Mouse (Mus musculus): ENCODE measurements around the gene Mvd. TPM values are rescaled to one million over a fixed set of nuclear protein-coding genes. Genes with fewer than 3 reads are reported as not detected.

Mvd gene
- polyA plus RNA-seq, 1 experiment from 2014 or later = 36.5 TPM

DNA sequence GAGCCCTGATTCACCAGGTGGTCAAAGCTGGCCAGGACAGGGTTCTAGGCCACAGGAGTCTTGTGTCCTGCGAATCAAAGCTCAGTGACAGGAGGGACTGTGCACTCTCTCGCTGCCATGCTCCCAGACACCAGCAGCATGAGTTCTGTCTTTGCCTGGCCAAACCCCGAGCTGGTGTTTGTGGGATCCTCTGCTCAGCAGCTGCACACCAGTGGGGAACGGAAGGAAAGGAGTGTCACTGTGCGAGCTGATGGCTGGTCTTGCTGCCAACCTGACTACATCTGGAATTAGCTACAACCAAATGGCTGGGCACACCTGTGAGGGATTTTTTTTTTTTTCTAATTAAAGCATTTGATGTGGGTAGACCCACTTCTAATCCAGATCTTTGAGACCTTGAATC lies 27.5 kb upstream of the Mvd start:
- H3K4me1 ChIP-seq (replicated peaks; ENCODE audit: control insufficient read depth, insufficient read depth, low read length) = peaks cover 12% of the 10 kb centered on the region
- H3K27ac ChIP-seq (ENCODE audit: low read depth, low read length) = no peak overlapping the region; the same call in 1 of the 2 replicates
- H3K9me3 ChIP-seq (ENCODE audit: control insufficient read depth, low read length) = no peaks in the 10 kb centered on the region
- no peak overlapping the region for H3K9ac ChIP-seq (ENCODE audit: low read depth, low read length)
- no peak overlapping the region for H3K4me2 ChIP-seq
- H3K4me3 ChIP-seq (ENCODE audit: low read depth, low read length) = no peak overlapping the region
- peaks cover 9% of the 10 kb centered on the region; the same call in 1 of the 2 replicates for H3K36me3 ChIP-seq (ENCODE audit: control insufficient read depth, insufficient read depth, low read length)
- no peak for DNase-seq (ENCODE audit: low spot score)
- no peak for ATAC-seq (replicated peaks; ENCODE audit: low FRiP score)
- no peaks in the 10 kb centered on the region for H3K27me3 ChIP-seq (replicated peaks; ENCODE audit: control insufficient read depth, insufficient read depth, low read length)
- 80% methylated on average over 5 of the region's 5 CpGs for WGBS

DNA sequence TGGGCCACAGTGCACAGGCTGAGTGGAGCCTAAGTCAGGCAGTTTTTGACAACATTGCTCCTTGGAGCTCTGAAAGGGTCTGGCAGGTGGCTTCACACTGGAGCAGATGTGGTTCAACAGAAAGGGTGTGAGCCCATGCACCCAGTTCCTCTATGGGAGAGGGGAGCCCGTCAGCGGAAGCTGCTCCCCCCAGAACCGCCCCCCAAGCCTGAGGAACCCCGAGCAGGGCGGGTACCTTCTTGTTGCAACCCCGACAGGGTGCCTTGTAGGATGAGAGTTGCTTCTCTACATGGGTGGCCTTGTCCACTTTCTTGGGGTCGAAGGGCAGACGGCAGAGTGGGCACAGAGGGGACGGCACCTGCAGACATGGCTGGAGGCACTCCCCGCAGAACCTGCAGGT lies 26.7 kb upstream of the Mvd start:
- DNase-seq (ENCODE audit: low spot score) = no peak
- no peak overlapping the region for H3K4me3 ChIP-seq (ENCODE audit: low read depth, low read length)
- 88% methylated on average over 10 of the region's 10 CpGs for WGBS
- peaks cover 9% of the 10 kb centered on the region; the same call in 1 of the 2 replicates for H3K36me3 ChIP-seq (ENCODE audit: control insufficient read depth, insufficient read depth, low read length)
- ATAC-seq (replicated peaks; ENCODE audit: low FRiP score) = no peak
- H3K4me1 ChIP-seq (replicated peaks; ENCODE audit: control insufficient read depth, insufficient read depth, low read length) = peaks cover 12% of the 10 kb centered on the region
- H3K4me2 ChIP-seq = no peak overlapping the region
- H3K27ac ChIP-seq (ENCODE audit: low read depth, low read length) = no peak overlapping the region
- H3K9ac ChIP-seq (ENCODE audit: low read depth, low read length) = no peak overlapping the region
- H3K27me3 ChIP-seq (replicated peaks; ENCODE audit: control insufficient read depth, insufficient read depth, low read length) = no peaks in the 10 kb centered on the region
- no peaks in the 10 kb centered on the region for H3K9me3 ChIP-seq (ENCODE audit: control insufficient read depth, low read length)

DNA sequence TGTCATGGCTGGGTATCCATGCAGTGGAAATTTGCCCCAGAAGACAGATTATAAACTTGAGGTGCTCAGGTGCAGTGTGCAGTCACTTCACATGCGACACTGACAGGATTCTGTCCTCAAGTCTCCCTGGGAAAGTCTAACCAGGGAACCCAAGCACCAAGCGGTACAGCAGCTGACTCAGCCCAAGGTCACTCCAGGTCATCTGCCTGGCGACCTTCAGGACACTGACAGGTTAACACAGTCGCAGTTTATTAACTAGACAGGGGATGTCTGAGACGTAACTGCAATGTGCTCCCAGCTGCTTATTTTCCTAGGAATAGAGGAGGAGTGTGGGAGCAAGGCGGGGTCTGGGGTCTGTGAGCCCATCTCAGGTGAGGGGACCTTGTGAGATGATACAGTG lies 26.2 kb upstream of the Mvd start:
- peaks cover 9% of the 10 kb centered on the region; the same call in 1 of the 2 replicates for H3K36me3 ChIP-seq (ENCODE audit: control insufficient read depth, insufficient read depth, low read length)
- WGBS = 84% methylated on average over 6 of the region's 6 CpGs

DNA sequence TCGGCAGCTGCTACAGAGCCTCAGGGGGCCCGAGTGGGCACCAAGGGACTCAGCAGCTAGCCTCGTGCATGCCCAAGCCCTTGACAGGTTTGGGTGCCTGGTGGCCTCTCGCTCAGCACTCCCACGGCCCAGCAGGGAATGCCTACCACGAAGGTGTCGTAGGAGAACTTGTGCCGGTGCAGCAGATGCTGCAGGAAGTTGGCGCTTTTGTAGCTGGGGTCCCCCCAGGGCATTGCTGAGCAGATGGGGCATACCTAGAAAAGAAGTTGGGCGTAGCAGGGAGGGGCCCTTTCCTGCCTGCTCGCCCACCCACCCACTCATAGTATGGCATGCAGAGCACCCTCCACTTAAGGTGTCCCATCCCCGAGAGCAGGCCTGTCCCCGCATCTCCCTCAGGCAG lies 24.6 kb upstream of the Mvd start:
- peaks cover 23% of the 10 kb centered on the region for H3K4me1 ChIP-seq (replicated peaks; ENCODE audit: control insufficient read depth, insufficient read depth, low read length)
- H3K27ac ChIP-seq (ENCODE audit: low read depth, low read length) = no peak overlapping the region
- H3K9me3 ChIP-seq (ENCODE audit: control insufficient read depth, low read length) = no peaks in the 10 kb centered on the region
- H3K27me3 ChIP-seq (replicated peaks; ENCODE audit: control insufficient read depth, insufficient read depth, low read length) = no peaks in the 10 kb centered on the region
- H3K9ac ChIP-seq (ENCODE audit: low read depth, low read length) = no peak overlapping the region
- H3K4me2 ChIP-seq = no peak overlapping the region
- ATAC-seq (replicated peaks; ENCODE audit: low FRiP score) = no peak
- H3K36me3 ChIP-seq (ENCODE audit: control insufficient read depth, insufficient read depth, low read length) = peaks cover 9% of the 10 kb centered on the region; the same call in 1 of the 2 replicates
- no peak for DNase-seq (ENCODE audit: low spot score)
- H3K4me3 ChIP-seq (ENCODE audit: low read depth, low read length) = no peak overlapping the region
- WGBS = 87% methylated on average over 13 of the region's 13 CpGs

More for the DNA sequence above, 26.2 kb upstream of the Mvd start:
- no peaks in the 10 kb centered on the region for H3K27me3 ChIP-seq (replicated peaks; ENCODE audit: control insufficient read depth, insufficient read depth, low read length)
- H3K9ac ChIP-seq (ENCODE audit: low read depth, low read length) = no peak overlapping the region
- peaks cover 12% of the 10 kb centered on the region for H3K4me1 ChIP-seq (replicated peaks; ENCODE audit: control insufficient read depth, insufficient read depth, low read length)
- no peaks in the 10 kb centered on the region for H3K9me3 ChIP-seq (ENCODE audit: control insufficient read depth, low read length)
- no peak overlapping the region for H3K27ac ChIP-seq (ENCODE audit: low read depth, low read length)
- H3K4me2 ChIP-seq = no peak overlapping the region
- ATAC-seq (replicated peaks; ENCODE audit: low FRiP score) (no peak), DNase-seq (ENCODE audit: low spot score) (no peak)
- no peak overlapping the region for H3K4me3 ChIP-seq (ENCODE audit: low read depth, low read length)

DNA sequence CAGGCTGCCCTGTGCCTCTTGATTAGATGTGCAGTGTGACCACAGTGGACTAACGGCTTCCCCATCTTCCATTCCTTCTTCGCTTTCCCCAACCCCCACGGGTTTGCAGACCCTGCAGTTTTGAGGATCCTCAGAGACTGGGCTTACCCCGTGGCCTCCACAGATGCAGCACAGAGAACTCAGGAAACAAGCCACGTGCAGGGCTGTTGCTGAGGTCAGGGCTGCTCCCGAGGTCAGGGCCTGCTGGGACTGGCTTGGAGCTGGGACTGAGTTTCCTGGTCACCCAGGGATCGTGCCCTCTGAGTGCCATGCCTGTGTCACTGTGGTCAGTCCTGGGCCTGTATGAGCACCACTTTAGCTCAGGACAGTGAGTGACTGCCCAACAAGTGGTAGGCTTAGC lies 21.8 kb upstream of the Mvd start:
- WGBS = 33% methylated on average over 7 of the region's 7 CpGs
- no peak for ATAC-seq (replicated peaks; ENCODE audit: low FRiP score)
- Histone ChIP-seq H3K4me1 (replicated peaks; ENCODE audit: control insufficient read depth, insufficient read depth, low read length) (peaks cover 36% of the 10 kb centered on the region), H3K27ac (ENCODE audit: low read depth, low read length) (no peak overlapping the region; the same call in 1 of the 2 replicates), H3K4me2 (no peak overlapping the region), H3K9ac (ENCODE audit: low read depth, low read length) (0 out of 2 replicates have a peak overlapping the region, but pooled peaks have one; percentile 32), H3K36me3 (ENCODE audit: control insufficient read depth, insufficient read depth, low read length) (peaks cover 9% of the 10 kb centered on the region; the same call in 1 of the 2 replicates), H3K4me3 (ENCODE audit: low read depth, low read length) (no peak overlapping the region), H3K27me3 (replicated peaks; ENCODE audit: control insufficient read depth, insufficient read depth, low read length) (peaks cover 15% of the 10 kb centered on the region), H3K9me3 (ENCODE audit: control insufficient read depth, low read length) (no peaks in the 10 kb centered on the region)
- no peak for DNase-seq (ENCODE audit: low spot score)

DNA sequence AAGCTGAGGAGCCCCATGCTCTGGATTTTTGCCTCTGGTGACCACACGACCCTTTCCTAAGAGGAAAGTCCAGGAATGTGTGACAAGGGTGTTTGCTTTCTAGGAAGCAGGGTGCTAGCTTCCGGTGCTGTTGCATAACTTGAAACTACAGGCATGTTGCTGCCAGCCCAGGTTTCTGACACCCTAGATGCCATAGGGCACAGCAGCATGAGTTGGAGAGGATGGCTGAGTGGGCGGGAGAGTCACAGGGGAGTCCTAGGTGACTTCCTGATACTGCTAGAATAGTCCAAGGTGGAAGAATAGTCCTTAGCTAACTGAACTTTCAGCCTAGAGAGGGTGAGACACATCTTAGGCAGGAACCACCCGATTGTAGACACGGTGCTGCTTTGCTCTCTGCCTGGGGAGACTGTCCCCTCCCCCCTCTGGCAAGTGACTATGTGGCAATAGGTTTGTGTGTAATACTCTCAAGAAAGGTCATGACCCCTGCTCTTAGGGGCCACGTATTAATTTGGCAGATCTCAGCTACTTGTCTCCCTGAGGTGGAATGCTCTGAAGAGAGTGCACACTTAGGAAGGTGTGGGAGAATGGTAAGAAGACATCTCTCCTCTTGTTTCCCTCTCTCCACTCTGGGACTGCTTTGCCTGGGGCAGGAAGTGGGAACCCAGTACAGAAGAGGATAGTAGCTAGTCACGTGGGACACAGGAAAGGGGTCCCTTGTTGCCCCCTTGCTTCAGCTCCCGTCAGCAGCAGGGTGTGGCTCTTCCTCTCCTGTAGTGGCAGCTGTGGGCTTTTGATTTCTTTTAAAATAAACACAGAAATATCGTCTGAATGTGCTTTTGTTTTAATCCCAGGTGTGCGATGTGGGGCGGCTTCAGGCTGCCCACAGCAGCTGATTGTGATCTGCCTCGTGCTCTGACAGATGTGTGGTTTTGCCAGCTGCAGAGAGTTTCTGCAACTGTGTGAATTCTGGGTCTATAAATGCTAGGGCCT lies 20.7 kb upstream of the Mvd start:
- H3K36me3 ChIP-seq (ENCODE audit: control insufficient read depth, insufficient read depth, low read length) = peaks cover 9% of the 10 kb centered on the region; the same call in 1 of the 2 replicates
- no peak for ATAC-seq (replicated peaks; ENCODE audit: low FRiP score)
- WGBS = 39% methylated on average over 12 of the region's 12 CpGs
- H3K27ac ChIP-seq (ENCODE audit: low read depth, low read length) = peak overlapping the region; percentile 28; the same call in 1 of the 2 replicates
- H3K4me1 ChIP-seq (replicated peaks; ENCODE audit: control insufficient read depth, insufficient read depth, low read length) = peaks cover 36% of the 10 kb centered on the region
- H3K27me3 ChIP-seq (replicated peaks; ENCODE audit: control insufficient read depth, insufficient read depth, low read length) = peaks cover 24% of the 10 kb centered on the region
- no peak for DNase-seq (ENCODE audit: low spot score)
- peak overlapping the region; percentile 33; the same call in 1 of the 2 replicates for H3K4me2 ChIP-seq
- H3K4me3 ChIP-seq (ENCODE audit: low read depth, low read length) = no peak overlapping the region
- H3K9me3 ChIP-seq (ENCODE audit: control insufficient read depth, low read length) = no peaks in the 10 kb centered on the region
- H3K9ac ChIP-seq (ENCODE audit: low read depth, low read length) = no peak overlapping the region

DNA sequence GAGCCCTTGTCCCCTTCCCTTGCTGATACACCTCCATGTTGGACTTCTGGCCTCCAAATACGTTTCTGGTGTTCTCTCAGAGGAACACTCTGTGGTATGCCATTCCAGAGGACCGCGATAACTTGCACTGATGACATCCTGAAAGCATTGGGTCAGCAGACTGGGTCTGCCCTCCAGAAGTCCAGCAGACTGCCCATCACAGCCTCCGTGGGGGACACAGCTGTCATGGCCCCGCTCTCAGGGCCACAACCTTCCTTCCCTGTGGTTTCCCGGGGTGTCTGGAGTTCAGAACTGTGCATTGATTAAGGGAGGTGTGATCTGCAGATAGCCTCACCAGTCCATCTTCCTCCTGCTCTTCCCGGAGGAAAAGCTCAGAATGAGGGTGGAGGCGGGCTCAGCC lies 19.3 kb upstream of the Mvd start:
- H3K9ac ChIP-seq (ENCODE audit: low read depth, low read length) = no peak overlapping the region
- DNase-seq (ENCODE audit: low spot score) (no peak), ATAC-seq (replicated peaks; ENCODE audit: low FRiP score) (no peak)
- H3K36me3 ChIP-seq (ENCODE audit: control insufficient read depth, insufficient read depth, low read length) = 0 out of 2 replicates have a peak, but pooled peaks cover 7% of the 10 kb centered on the region
- H3K27ac ChIP-seq (ENCODE audit: low read depth, low read length) = no peak overlapping the region
- no peaks in the 10 kb centered on the region for H3K9me3 ChIP-seq (ENCODE audit: control insufficient read depth, low read length)
- no peak overlapping the region for H3K4me3 ChIP-seq (ENCODE audit: low read depth, low read length)
- WGBS = 54% methylated on average over 8 of the region's 8 CpGs
- H3K4me2 ChIP-seq = no peak overlapping the region
- H3K27me3 ChIP-seq (replicated peaks; ENCODE audit: control insufficient read depth, insufficient read depth, low read length) = peaks cover 29% of the 10 kb centered on the region
- H3K4me1 ChIP-seq (replicated peaks; ENCODE audit: control insufficient read depth, insufficient read depth, low read length) = peaks cover 36% of the 10 kb centered on the region

DNA sequence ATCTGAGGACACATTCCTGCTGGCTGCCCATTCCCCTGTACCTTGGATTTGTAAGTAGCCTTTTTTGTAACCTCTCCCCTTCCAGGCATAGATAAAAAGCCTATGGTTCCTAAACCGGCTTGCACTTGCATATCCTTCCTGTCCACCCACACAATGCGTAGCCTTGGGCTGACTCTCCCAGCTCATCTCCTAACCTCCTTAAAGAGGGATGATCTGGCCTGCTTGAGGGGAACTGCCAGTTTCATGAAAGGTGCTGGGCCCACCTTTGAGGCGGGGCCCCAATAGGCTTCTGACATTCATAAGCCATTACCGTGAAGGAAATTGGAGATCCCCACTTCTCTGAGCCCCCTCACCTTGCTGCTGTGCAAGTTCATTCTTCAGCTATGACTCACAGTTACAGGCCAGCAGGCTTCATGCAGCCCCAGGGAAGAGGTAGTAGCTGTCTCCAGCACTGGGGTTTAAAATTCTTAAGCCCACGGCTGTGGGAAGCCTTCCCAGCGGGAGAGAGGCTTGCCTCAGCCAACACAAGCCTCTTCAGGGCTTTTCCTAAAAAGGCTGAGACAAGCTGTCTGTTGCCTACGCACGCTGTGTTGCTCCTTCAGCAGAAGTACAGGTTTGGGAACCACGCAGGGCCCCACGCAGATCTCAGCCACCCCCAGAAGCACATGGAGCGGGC lies 18.4 kb upstream of the Mvd start:
- Histone ChIP-seq H3K4me1 (replicated peaks; ENCODE audit: control insufficient read depth, insufficient read depth, low read length) (peaks cover 36% of the 10 kb centered on the region), H3K36me3 (ENCODE audit: control insufficient read depth, insufficient read depth, low read length) (no peaks in the 10 kb centered on the region), H3K27ac (ENCODE audit: low read depth, low read length) (no peak overlapping the region), H3K4me3 (ENCODE audit: low read depth, low read length) (no peak overlapping the region), H3K27me3 (replicated peaks; ENCODE audit: control insufficient read depth, insufficient read depth, low read length) (peaks cover 35% of the 10 kb centered on the region), H3K9me3 (ENCODE audit: control insufficient read depth, low read length) (no peaks in the 10 kb centered on the region), H3K4me2 (peak overlapping the region; percentile 69), H3K9ac (ENCODE audit: low read depth, low read length) (no peak overlapping the region)
- 64% methylated on average over 11 of the region's 11 CpGs for WGBS
- ATAC-seq (replicated peaks; ENCODE audit: low FRiP score) (no peak), DNase-seq (ENCODE audit: low spot score) (no peak)
